8 mouse cellular contexts compared by ENCODE assay signal in the genomic region with DNA sequence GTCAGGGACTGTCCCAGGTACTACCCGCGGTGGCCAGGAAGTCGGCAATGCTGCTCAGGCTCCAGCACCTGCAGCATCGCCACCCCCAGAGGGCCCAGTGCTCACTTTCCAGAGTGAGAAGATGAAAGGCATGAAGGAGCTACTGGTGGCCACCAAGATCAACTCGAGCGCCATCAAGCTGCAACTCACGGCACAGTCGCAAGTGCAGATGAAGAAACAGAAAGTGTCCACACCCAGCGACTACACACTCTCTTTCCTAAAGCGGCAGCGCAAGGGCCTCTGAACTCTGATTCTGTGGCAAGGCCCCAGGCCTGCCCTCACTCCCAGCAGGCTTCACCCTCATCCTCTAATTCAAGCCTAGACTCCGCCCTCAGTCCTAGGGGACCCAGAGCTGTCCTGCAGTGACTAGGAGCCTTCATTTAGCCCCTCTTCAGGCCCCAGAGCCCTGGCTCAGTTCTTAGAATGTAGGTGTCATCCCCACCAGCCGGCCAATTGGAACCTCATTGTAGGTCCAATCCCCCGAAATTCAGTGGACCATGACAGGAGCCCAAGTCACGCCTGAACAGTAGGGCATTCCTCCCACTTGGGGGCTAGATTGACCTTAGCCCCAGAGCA. TPM values are rescaled to one million over a fixed set of nuclear protein-coding genes. Genes with fewer than 3 reads are reported as not detected.
DNase-seq lines count a peak whose midpoint lies in the region; ATAC-seq lines count a peak whose summit lies in the region.

No protein-coding gene starts in this region.

- H3K4me1 ChIP-seq in limb, embryonic 10.5 days, result peaks cover 53% of the 10 kb centered on the region
- H3K4me1 ChIP-seq in midbrain, embryonic 13.5 days (replicated peaks), result peaks cover 43% of the 10 kb centered on the region

- no peaks in the 10 kb centered on the region for H3K27me3 ChIP-seq in limb, embryonic 10.5 days (ENCODE audit: low read depth, poor library complexity, severe bottlenecking)
- H3K27me3 ChIP-seq in midbrain, embryonic 13.5 days, result no peaks in the 10 kb centered on the region

- DNase-seq in R1 (ENCODE audit: low read depth, low spot score), result peak; percentile 70
- DNase-seq in heart, postnatal 25 days (ENCODE audit: low spot score), result peak; percentile 60
- DNase-seq in limb, embryonic 10.5 days (ENCODE audit: low spot score), result no peak
- peak; percentile 75 for DNase-seq in thymus, postnatal 25 days
- DNase-seq in cerebellum, postnatal 25 days, result no peak
- no peak for DNase-seq in gastrocnemius, postnatal 10 days

- peak overlapping the region; percentile 86; the same call in 1 of the 2 replicates for H3K4me2 ChIP-seq in midbrain, embryonic 13.5 days (replicated peaks)

- H3K27ac ChIP-seq in limb, embryonic 10.5 days, result no peak overlapping the region
- no peak overlapping the region for H3K27ac ChIP-seq in midbrain, embryonic 13.5 days

- ATAC-seq in CD4-positive, CD25-positive, alpha-beta regulatory T cell, adult 4 months, result peak; percentile 66
- no peak for ATAC-seq in midbrain, embryonic 13.5 days

- 0 out of 2 replicates have a peak overlapping the region, but pooled peaks have one; percentile 82 for H3K4me3 ChIP-seq in limb, embryonic 10.5 days
- 0 out of 2 replicates have a peak overlapping the region, but pooled peaks have one; percentile 1 for H3K4me3 ChIP-seq in midbrain, embryonic 13.5 days (replicated peaks)

- WGBS in limb, embryonic 10.5 days, result 71% methylated on average over 15 of the region's 15 CpGs
- 62% methylated on average over 15 of the region's 15 CpGs for WGBS in midbrain, embryonic 13.5 days

- H3K9me3 ChIP-seq in limb, embryonic 10.5 days (replicated peaks), result no peaks in the 10 kb centered on the region
- H3K9me3 ChIP-seq in midbrain, embryonic 13.5 days, result no peaks in the 10 kb centered on the region

- peaks cover 71% of the 10 kb centered on the region for H3K36me3 ChIP-seq in limb, embryonic 10.5 days
- peaks cover 69% of the 10 kb centered on the region for H3K36me3 ChIP-seq in midbrain, embryonic 13.5 days

- intact Hi-C loops in heart, postnatal 25 days (cut with DNase I), result loop anchor here (2.0 to 10.0 kb wide), 3 partner anchors 23 to 255 kb away; a partner anchor contains a TSS

- H3K9ac ChIP-seq in midbrain, embryonic 13.5 days (replicated peaks), result no peak overlapping the region

RNA-seq across cellular contexts. Expression of a gene that starts 0.9 kb away (rescaled TPM):
- 100 to 1,000 TPM in 1 of 2 experiments, 10 to 100 TPM in 1; 77.5 to 135 TPM for polyA plus RNA-seq in CD4-positive, CD25-positive, alpha-beta regulatory T cell, adult 4 months (2017; shearing (Covaris generic))
- 10 to 100 TPM; 42.6 to 44.3 TPM for total RNA-seq in heart, postnatal 25 days (2021)
- polyA plus RNA-seq in limb, embryonic 10.5 days (2016; fragmentation: Nextera tagmentation; extraction: Ambion mirVana), result 10.4 and 15.2 TPM in 2 replicates
- 13.6 and 17.1 TPM in 2 replicates for polyA plus RNA-seq in midbrain, embryonic 13.5 days (2015; fragmentation: Nextera tagmentation; extraction: Ambion mirVana)
- 10 to 100 TPM; 11.9 to 19.3 TPM for total RNA-seq in gastrocnemius, postnatal 10 days (2021)

RNA-seq across cellular contexts. Expression of a gene that starts 5.2 kb away (rescaled TPM):
- polyA plus RNA-seq in CD4-positive, CD25-positive, alpha-beta regulatory T cell, adult 4 months (2017; shearing (Covaris generic)), result 10 to 100 TPM; 16.9 to 32.1 TPM
- 10 to 100 TPM; 12.4 to 14.5 TPM for total RNA-seq in heart, postnatal 25 days (2021)
- polyA plus RNA-seq in limb, embryonic 10.5 days (2016; fragmentation: Nextera tagmentation; extraction: Ambion mirVana), result 118 and 120 TPM in 2 replicates
- 74.4 and 81.1 TPM in 2 replicates for polyA plus RNA-seq in midbrain, embryonic 13.5 days (2015; fragmentation: Nextera tagmentation; extraction: Ambion mirVana)
- 10 to 100 TPM; 11.3 to 12.9 TPM for total RNA-seq in gastrocnemius, postnatal 10 days (2021)

RNA-seq across cellular contexts. Expression of a gene that starts 23.5 kb away (rescaled TPM):
- polyA plus RNA-seq in CD4-positive, CD25-positive, alpha-beta regulatory T cell, adult 4 months (2017; shearing (Covaris generic)), result 10 to 100 TPM; 55.3 to 56.7 TPM
- total RNA-seq in heart, postnatal 25 days (2021), result 10 to 100 TPM; 76.1 to 88.8 TPM
- polyA plus RNA-seq in limb, embryonic 10.5 days (2016; fragmentation: Nextera tagmentation; extraction: Ambion mirVana), result 193 and 206 TPM in 2 replicates
- 120 and 128 TPM in 2 replicates for polyA plus RNA-seq in midbrain, embryonic 13.5 days (2015; fragmentation: Nextera tagmentation; extraction: Ambion mirVana)
- 100 to 1,000 TPM in 1 of 2 experiments, 10 to 100 TPM in 1; 88.6 to 123 TPM for total RNA-seq in gastrocnemius, postnatal 10 days (2021)

RNA-seq across cellular contexts. Expression of a gene that starts 33.7 kb away (rescaled TPM):
- under 1 TPM; 0.07 to 0.13 TPM for polyA plus RNA-seq in CD4-positive, CD25-positive, alpha-beta regulatory T cell, adult 4 months (2017; shearing (Covaris generic))
- total RNA-seq in heart, postnatal 25 days (2021), result 10 to 100 TPM in 1 of 2 experiments, 1 to 10 TPM in 1; 9.4 to 12.0 TPM
- 0.15 and 0.38 TPM in 2 replicates for polyA plus RNA-seq in limb, embryonic 10.5 days (2016; fragmentation: Nextera tagmentation; extraction: Ambion mirVana)
- 0.39 and 0.46 TPM in 2 replicates for polyA plus RNA-seq in midbrain, embryonic 13.5 days (2015; fragmentation: Nextera tagmentation; extraction: Ambion mirVana)
- total RNA-seq in gastrocnemius, postnatal 10 days (2021), result 1 to 10 TPM; 4.2 to 4.5 TPM

RNA-seq across cellular contexts. Expression of a gene that starts 44.2 kb away (rescaled TPM):
- polyA plus RNA-seq in CD4-positive, CD25-positive, alpha-beta regulatory T cell, adult 4 months (2017; shearing (Covaris generic)), result 10 to 100 TPM in 1 of 2 experiments, 1 to 10 TPM in 1; 2.0 to 14.2 TPM
- total RNA-seq in heart, postnatal 25 days (2021), result 1,000 to 10,000 TPM; 1,128 to 1,145 TPM
- 2.5 and 3.0 TPM in 2 replicates for polyA plus RNA-seq in limb, embryonic 10.5 days (2016; fragmentation: Nextera tagmentation; extraction: Ambion mirVana)
- polyA plus RNA-seq in midbrain, embryonic 13.5 days (2015; fragmentation: Nextera tagmentation; extraction: Ambion mirVana), result 1.9 and 2.2 TPM in 2 replicates
- 1,000 to 10,000 TPM; 3,066 to 3,425 TPM for total RNA-seq in gastrocnemius, postnatal 10 days (2021)

Comparison
In these comparisons a context has a peak if more than half of its experiments do, and no peak if none do; other contexts are left out.
1. DNase-seq: peak in R1 (single experiment), heart, postnatal 25 days (single experiment) and thymus, postnatal 25 days (single experiment); none in limb, embryonic 10.5 days (single experiment), cerebellum, postnatal 25 days (0 of 2) and gastrocnemius, postnatal 10 days (single experiment).